Mouse (Mus musculus) B cell, adult 2 months (primary cell): ENCODE measurements around the gene 2810021J22Rik.
A peak's percentile ranks its signal among the peaks of the same experiment; 100 is the strongest.

Experiments used
- DNase-seq, 2 experiments: peaks; one replicate each; pipeline ENCODE4 v3.0.0; 2022

Gene 2810021J22Rik

DNA sequence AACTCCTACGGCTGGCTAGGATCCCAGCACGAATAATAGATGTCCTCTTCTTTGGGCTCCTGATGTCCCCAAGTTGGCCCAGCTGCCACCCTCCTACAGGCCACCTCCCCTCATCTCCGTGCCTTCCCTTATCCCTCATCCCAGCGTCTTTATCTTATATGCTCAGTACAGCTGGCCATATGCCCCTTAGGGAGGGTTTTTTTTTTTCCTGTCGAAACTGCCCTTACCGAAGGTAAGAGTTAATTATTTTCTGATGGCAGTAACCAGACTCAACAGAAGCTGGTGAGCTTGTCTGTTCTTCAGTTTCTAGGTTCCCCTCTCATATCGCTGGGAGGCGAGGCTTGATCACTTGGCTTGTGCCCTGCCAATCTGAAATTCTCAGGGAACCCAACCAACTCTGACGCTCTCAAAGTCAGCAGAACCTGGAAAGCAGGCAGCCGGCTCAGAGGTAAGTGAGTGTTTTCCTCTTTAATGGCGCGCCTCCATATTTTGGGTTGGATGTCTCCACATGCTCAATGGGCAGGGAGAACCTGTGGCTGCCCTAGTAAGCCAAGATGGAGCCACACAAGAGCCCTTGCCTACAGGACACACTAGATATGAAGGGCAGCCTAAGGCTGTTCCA, 50.8 kb downstream of the 2810021J22Rik start, which contains the start of gene Btnl10:
Btnl10 (plus strand) TSS at position 164 of the 622 bp plus-strand sequence.
- DNase-seq: no peak

DNA sequence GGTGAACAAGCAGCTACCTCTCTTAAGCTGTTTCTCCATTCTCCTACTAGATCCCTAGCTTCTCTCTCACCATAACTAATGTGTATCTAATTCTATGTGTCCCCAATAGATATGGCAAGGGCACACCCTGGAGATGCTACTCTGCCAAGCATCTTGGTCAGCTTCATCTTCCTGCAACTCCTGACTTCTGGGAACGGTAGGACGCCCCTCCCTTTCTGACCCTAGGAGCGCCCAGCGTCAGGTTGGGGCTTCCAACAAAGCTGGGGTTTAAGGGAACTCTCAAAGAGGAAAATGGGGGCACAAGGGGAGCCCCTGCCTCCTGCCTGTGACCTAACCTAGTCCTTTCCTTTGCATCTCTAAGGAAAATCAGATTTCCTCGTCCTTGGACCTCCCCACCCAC, 51.7 kb downstream of the 2810021J22Rik start:
- DNase-seq: no peak

GRCm38 (mm10) chr11:58922420-58922819, 55.4 kb downstream of the 2810021J22Rik start:
- DNase-seq: no peak

DNA sequence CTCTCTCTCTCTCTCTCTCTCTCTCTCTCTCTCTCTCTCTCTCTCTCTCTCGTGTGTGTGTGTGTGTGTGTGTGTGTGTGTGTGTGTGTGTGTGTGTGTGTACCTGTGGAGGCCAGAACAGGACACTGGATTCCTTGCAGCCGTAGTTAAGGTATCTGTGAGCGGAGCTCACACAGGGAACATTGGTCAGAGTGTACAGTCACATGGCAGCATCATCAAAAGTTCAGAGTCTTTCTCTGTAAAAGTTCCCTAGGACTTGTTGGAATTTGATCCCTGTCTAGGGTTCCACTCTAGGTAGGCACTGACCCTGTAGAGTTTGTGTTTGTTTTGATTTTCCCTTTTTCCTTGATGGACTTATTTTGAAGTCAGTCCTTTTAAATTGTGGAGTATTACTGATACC, 59.6 kb downstream of the 2810021J22Rik start:
- no peak for DNase-seq

DNA sequence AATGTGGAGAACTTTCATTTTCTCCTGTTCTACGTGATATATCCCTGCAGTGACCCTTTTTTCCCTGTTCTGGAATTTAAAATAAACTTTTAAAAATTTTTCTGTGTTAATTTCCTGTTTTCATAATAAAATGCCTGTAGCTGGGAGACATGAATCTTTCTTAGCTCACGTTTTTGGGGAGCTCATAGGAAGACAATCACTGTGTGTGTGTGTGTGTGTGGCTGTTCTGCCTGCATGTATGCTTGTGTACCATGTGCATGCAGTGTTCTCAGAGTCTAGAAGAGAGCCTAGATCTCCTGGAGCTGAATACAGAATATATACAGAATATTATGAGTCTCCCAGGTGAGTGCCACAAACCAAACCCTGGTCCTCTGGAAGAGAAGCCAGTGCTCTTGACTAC, 60.0 kb downstream of the 2810021J22Rik start:
- DNase-seq: no peak

DNA sequence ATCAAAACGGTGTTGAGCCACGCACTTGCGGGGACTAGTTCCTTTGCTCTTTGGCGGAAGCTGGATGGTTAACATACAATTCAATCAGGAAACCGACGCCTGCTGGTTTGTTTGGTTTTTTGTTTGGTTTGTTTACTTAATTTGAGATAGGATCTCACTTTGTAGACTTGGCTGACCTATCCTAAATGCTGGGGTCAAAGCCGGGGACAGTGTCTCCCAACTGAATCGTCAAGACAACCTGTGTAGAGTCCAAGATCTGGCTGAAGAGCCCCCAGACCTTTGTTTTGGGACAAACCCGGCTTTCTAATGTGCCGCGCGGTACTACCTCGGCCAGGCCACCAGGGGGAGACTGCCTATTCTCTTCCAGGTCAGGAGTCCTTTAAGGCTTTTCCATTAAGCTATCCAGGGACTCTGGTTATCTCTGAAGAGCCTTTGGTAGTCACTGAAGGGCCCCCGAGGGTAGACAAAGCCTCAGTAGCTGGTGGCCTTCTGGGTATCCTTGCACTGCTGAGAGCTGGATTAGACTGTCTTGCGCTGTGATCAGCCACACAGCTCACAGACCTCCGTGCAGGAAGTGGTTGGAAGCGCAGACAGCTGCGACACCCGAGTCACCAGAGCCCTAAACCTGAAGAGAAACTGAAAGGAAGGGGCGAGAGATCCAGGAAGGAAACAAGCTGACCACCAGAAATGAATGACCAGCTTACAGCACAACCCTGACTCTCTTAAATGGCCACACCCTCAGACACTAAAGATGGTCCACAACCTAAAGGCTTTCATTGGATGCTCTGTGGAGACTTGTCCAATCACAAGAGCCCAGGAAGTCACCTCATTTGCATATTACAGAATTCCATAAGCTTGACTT, 61.0 kb downstream of the 2810021J22Rik start:
- DNase-seq: peak; percentile 84

DNA sequence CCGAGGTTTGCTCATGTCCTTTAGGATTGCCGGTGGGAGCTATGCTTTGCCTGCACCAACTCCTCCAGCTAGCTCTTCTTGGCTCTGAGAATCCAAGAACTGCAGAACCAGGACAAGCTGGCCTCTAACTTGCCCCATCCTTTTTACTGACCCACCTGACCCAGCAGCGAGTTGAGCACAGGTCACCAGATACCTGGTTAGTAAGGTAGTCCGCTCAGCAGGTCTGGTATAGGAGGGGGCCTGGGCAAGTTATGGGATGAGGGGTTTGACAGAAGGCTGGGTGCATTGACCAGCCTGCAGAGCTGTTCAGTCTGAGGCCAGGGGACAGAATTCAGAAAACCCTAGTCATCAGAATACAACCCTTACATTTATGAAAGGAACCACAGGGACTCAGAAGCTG, 62.0 kb downstream of the 2810021J22Rik start:
- no peak for DNase-seq

DNA sequence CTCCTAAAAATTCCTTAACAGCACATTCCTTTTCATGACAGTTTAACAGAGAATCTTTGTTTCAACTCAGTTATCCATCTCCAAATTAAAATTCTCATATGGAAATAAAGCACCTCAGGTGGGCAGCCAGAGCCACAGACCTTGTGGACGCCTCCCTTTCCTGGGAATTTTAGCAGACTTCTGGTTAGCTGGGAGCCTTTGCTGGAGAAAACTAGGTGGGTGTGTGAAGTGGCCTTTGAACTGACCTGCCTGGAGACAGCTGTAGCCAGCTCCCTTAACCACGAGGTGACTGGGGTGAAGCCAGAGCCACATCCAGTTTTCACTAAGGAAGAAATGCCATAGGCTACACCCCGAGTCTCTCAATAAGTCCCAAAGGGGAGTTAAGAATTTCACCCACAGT, 62.6 kb downstream of the 2810021J22Rik start:
- no peak for DNase-seq

DNA sequence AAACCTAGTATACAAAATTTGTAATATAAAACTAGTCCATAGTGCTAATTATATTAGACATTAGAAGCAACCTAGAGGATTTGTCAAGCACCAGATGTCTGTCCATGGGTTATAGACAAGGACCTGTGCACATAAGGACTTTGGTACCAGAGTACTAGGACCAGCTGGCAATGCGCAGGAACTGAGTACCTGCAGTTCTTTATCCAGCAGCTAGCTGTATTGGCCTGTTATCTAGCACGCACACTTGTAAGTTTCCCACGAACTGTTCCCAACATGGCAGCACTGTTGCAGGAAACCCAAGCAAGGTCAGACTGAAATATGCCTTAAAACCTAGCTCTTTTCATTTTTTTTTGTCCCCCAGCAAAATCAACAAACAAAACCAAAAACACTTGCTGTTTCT, 63.2 kb downstream of the 2810021J22Rik start:
- DNase-seq: no peak

GRCm38 (mm10) chr11:58931576-58931975, 64.6 kb downstream of the 2810021J22Rik start:
- peak; percentile 39 to 53 for DNase-seq
